Mouse (Mus musculus): Measurements from ENCODE around the gene Rnf126. TPM values are rescaled to one million over a fixed set of nuclear protein-coding genes. Genes with fewer than 3 reads are reported as not detected.
A peak's percentile ranks its signal among the peaks of the same experiment; 100 is the strongest.

Gene Rnf126
- polyA plus RNA-seq, 1 experiment from 2014 or later, result 118 TPM

GRCm38 (mm10) chr10:79723692-79724091 is 43.1 kb downstream of the Rnf126 start:
- Histone ChIP-seq H3K4me1 (replicated peaks; ENCODE audit: control insufficient read depth, insufficient read depth, low read length) (no peaks in the 10 kb centered on the region), H3K36me3 (ENCODE audit: control insufficient read depth, insufficient read depth, low read length) (no peaks in the 10 kb centered on the region), H3K9ac (ENCODE audit: low read length) (no peak overlapping the region), H3K4me2 (ENCODE audit: low read depth, low read length, severe bottlenecking) (no peak overlapping the region), H3K9me3 (ENCODE audit: control insufficient read depth, low read length) (no peaks in the 10 kb centered on the region), H3K27ac (ENCODE audit: low read depth, low read length) (no peak overlapping the region), H3K4me3 (ENCODE audit: low read depth, low read length) (no peak overlapping the region), H3K27me3 (ENCODE audit: control insufficient read depth, insufficient read depth, low read length) (peaks cover 2% of the 10 kb centered on the region)
- WGBS, result 87% methylated on average over 7 of the region's 7 CpGs
- DNase-seq (ENCODE audit: low spot score), result no peak
- ATAC-seq (replicated peaks; ENCODE audit: low FRiP score), result no peak

- no peak overlapping the region for H3K4me2 ChIP-seq (ENCODE audit: low read depth, low read length, severe bottlenecking)
- H3K9ac ChIP-seq (ENCODE audit: low read length), result no peak overlapping the region
- H3K9me3 ChIP-seq (ENCODE audit: control insufficient read depth, low read length), result no peaks in the 10 kb centered on the region
- DNase-seq (ENCODE audit: low spot score), result no peak
- peaks cover 9% of the 10 kb centered on the region for H3K27me3 ChIP-seq (ENCODE audit: control insufficient read depth, insufficient read depth, low read length)
- H3K4me1 ChIP-seq (replicated peaks; ENCODE audit: control insufficient read depth, insufficient read depth, low read length), result no peaks in the 10 kb centered on the region
- ATAC-seq (replicated peaks; ENCODE audit: low FRiP score), result no peak
- WGBS, result 69% methylated on average over 6 of the region's 6 CpGs
- H3K27ac ChIP-seq (ENCODE audit: low read depth, low read length), result no peak overlapping the region
- no peaks in the 10 kb centered on the region for H3K36me3 ChIP-seq (ENCODE audit: control insufficient read depth, insufficient read depth, low read length)
- no peak overlapping the region for H3K4me3 ChIP-seq (ENCODE audit: low read depth, low read length)
These were observed 43.7 kb downstream of the Rnf126 start for GRCm38 (mm10) chr10:79723047-79723446.

GRCm38 (mm10) chr10:79721089-79721488 is 45.7 kb downstream of the Rnf126 start:
- ATAC-seq (replicated peaks; ENCODE audit: low FRiP score) (no peak), DNase-seq (ENCODE audit: low spot score) (no peak)
- WGBS, result 69% methylated on average over 5 of the region's 5 CpGs
- no peaks in the 10 kb centered on the region for H3K36me3 ChIP-seq (ENCODE audit: control insufficient read depth, insufficient read depth, low read length)
- H3K4me2 ChIP-seq (ENCODE audit: low read depth, low read length, severe bottlenecking), result no peak overlapping the region
- no peak overlapping the region for H3K9ac ChIP-seq (ENCODE audit: low read length)
- H3K4me1 ChIP-seq (replicated peaks; ENCODE audit: control insufficient read depth, insufficient read depth, low read length), result peaks cover 8% of the 10 kb centered on the region; the same call in 1 of the 2 replicates
- H3K9me3 ChIP-seq (ENCODE audit: control insufficient read depth, low read length), result no peaks in the 10 kb centered on the region
- no peak overlapping the region for H3K27ac ChIP-seq (ENCODE audit: low read depth, low read length)
- H3K4me3 ChIP-seq (ENCODE audit: low read depth, low read length), result no peak overlapping the region
- H3K27me3 ChIP-seq (ENCODE audit: control insufficient read depth, insufficient read depth, low read length), result peaks cover 28% of the 10 kb centered on the region

- H3K27ac ChIP-seq (ENCODE audit: low read depth, low read length), result no peak overlapping the region
- no peaks in the 10 kb centered on the region for H3K36me3 ChIP-seq (ENCODE audit: control insufficient read depth, insufficient read depth, low read length)
- ATAC-seq (replicated peaks; ENCODE audit: low FRiP score) (no peak), DNase-seq (ENCODE audit: low spot score) (peak; percentile 88)
- no peak overlapping the region for H3K9ac ChIP-seq (ENCODE audit: low read length)
- 5% methylated on average over 43 of the region's 43 CpGs for WGBS
- peaks cover 41% of the 10 kb centered on the region for H3K27me3 ChIP-seq (ENCODE audit: control insufficient read depth, insufficient read depth, low read length)
- no peaks in the 10 kb centered on the region for H3K9me3 ChIP-seq (ENCODE audit: control insufficient read depth, low read length)
- H3K4me3 ChIP-seq (ENCODE audit: low read depth, low read length), result peak overlapping the region; percentile 62
- H3K4me2 ChIP-seq (ENCODE audit: low read depth, low read length, severe bottlenecking), result peak overlapping the region; percentile 83
- H3K4me1 ChIP-seq (replicated peaks; ENCODE audit: control insufficient read depth, insufficient read depth, low read length), result peaks cover 8% of the 10 kb centered on the region; the same call in 1 of the 2 replicates
These were observed 49.0 kb downstream of the Rnf126 start for GRCm38 (mm10) chr10:79717640-79718357.

- ATAC-seq (replicated peaks; ENCODE audit: low FRiP score) (no peak), DNase-seq (ENCODE audit: low spot score) (no peak)
- Histone ChIP-seq H3K27ac (ENCODE audit: low read depth, low read length) (no peak overlapping the region), H3K4me1 (replicated peaks; ENCODE audit: control insufficient read depth, insufficient read depth, low read length) (peaks cover 8% of the 10 kb centered on the region; the same call in 1 of the 2 replicates), H3K4me2 (ENCODE audit: low read depth, low read length, severe bottlenecking) (peak overlapping the region; percentile 83), H3K27me3 (ENCODE audit: control insufficient read depth, insufficient read depth, low read length) (peaks cover 41% of the 10 kb centered on the region), H3K4me3 (ENCODE audit: low read depth, low read length) (peak overlapping the region; percentile 62), H3K9ac (ENCODE audit: low read length) (peak overlapping the region; percentile 54), H3K9me3 (ENCODE audit: control insufficient read depth, low read length) (no peaks in the 10 kb centered on the region), H3K36me3 (ENCODE audit: control insufficient read depth, insufficient read depth, low read length) (no peaks in the 10 kb centered on the region)
- under 1% methylated on average over 44 of the region's 44 CpGs for WGBS
These were observed 49.8 kb downstream of the Rnf126 start for GRCm38 (mm10) chr10:79716988-79717355.

GRCm38 (mm10) chr10:79716254-79716987 is 50.3 kb downstream of the Rnf126 start, which contains the start of gene Hcn2:
Gene Hcn2, plus strand, starts transcription at chr10:79716634.
- whole genome bisulfite sequencing, result 2% methylated on average over 72 of the region's 91 CpGs
- peak within 1 kb of the TSS; percentile 54 for H3K9ac ChIP-seq (ENCODE audit: low read length)
- peaks cover 8% of the 10 kb centered on the region; the same call in 1 of the 2 replicates for H3K4me1 ChIP-seq (replicated peaks; ENCODE audit: control insufficient read depth, insufficient read depth, low read length)
- no peaks in the 10 kb centered on the region for H3K9me3 ChIP-seq (ENCODE audit: control insufficient read depth, low read length)
- H3K4me2 ChIP-seq (ENCODE audit: low read depth, low read length, severe bottlenecking), result peak within 1 kb of the TSS; percentile 83
- H3K36me3 ChIP-seq (ENCODE audit: control insufficient read depth, insufficient read depth, low read length), result no peaks in the 10 kb centered on the region
- DNase-seq (ENCODE audit: low spot score) (no peak), ATAC-seq (replicated peaks; ENCODE audit: low FRiP score) (peak; percentile 42; the same call in 1 of the 2 replicates)
- no peak within 1 kb of the TSS for H3K27ac ChIP-seq (ENCODE audit: low read depth, low read length)
- H3K4me3 ChIP-seq (ENCODE audit: low read depth, low read length), result peak within 1 kb of the TSS; percentile 62
- peaks cover 41% of the 10 kb centered on the region for H3K27me3 ChIP-seq (ENCODE audit: control insufficient read depth, insufficient read depth, low read length)

GRCm38 (mm10) chr10:79714996-79715395 is 51.8 kb downstream of the Rnf126 start:
- Histone ChIP-seq H3K9ac (ENCODE audit: low read length) (no peak overlapping the region), H3K27me3 (ENCODE audit: control insufficient read depth, insufficient read depth, low read length) (peaks cover 41% of the 10 kb centered on the region), H3K4me1 (replicated peaks; ENCODE audit: control insufficient read depth, insufficient read depth, low read length) (peaks cover 8% of the 10 kb centered on the region; the same call in 1 of the 2 replicates), H3K36me3 (ENCODE audit: control insufficient read depth, insufficient read depth, low read length) (peaks cover 4% of the 10 kb centered on the region; the same call in 1 of the 2 replicates), H3K4me2 (ENCODE audit: low read depth, low read length, severe bottlenecking) (no peak overlapping the region), H3K27ac (ENCODE audit: low read depth, low read length) (no peak overlapping the region), H3K4me3 (ENCODE audit: low read depth, low read length) (no peak overlapping the region), H3K9me3 (ENCODE audit: control insufficient read depth, low read length) (no peaks in the 10 kb centered on the region)
- ATAC-seq (replicated peaks; ENCODE audit: low FRiP score), result no peak
- no peak for DNase-seq (ENCODE audit: low spot score)
- WGBS, result 70% methylated on average over 4 of the region's 4 CpGs

- peaks cover 15% of the 10 kb centered on the region; the same call in 1 of the 2 replicates for H3K36me3 ChIP-seq (ENCODE audit: control insufficient read depth, insufficient read depth, low read length)
- H3K4me1 ChIP-seq (replicated peaks; ENCODE audit: control insufficient read depth, insufficient read depth, low read length), result peaks cover 8% of the 10 kb centered on the region; the same call in 1 of the 2 replicates
- peaks cover 33% of the 10 kb centered on the region for H3K27me3 ChIP-seq (ENCODE audit: control insufficient read depth, insufficient read depth, low read length)
- H3K9me3 ChIP-seq (ENCODE audit: control insufficient read depth, low read length), result no peaks in the 10 kb centered on the region
- ATAC-seq (replicated peaks; ENCODE audit: low FRiP score), result no peak
- 20% methylated on average over 1 of the region's 1 CpGs for WGBS
- no peak overlapping the region for H3K4me3 ChIP-seq (ENCODE audit: low read depth, low read length)
- H3K4me2 ChIP-seq (ENCODE audit: low read depth, low read length, severe bottlenecking), result no peak overlapping the region
- DNase-seq (ENCODE audit: low spot score), result no peak
- H3K9ac ChIP-seq (ENCODE audit: low read length), result no peak overlapping the region
- H3K27ac ChIP-seq (ENCODE audit: low read depth, low read length), result no peak overlapping the region
These were observed 53.6 kb downstream of the Rnf126 start for GRCm38 (mm10) chr10:79713163-79713562.

Data from forebrain, embryonic 11.5 days (tissue).